Mouse (Mus musculus): ENCODE results near the gene Lhx5.

Lhx5 gene

GRCm38 (mm10) chr5:120431649-120432485, at the start of gene Lhx5:
Gene Lhx5 (plus strand): TSS chr5:120431699.
- peak; percentile 68 to 72 for DNase-seq (ENCODE audit: low spot score in 2 of 2)

GRCm38 (mm10) chr5:120386361-120386760, 45.1 kb upstream of the Lhx5 start:
- peak in 1 of 2 experiments; percentile 32 for DNase-seq (ENCODE audit: low spot score in 2 of 2)

- no peak for DNase-seq (ENCODE audit: low spot score in 2 of 2)
Measured at GRCm38 (mm10) chr5:120388765-120389164, 42.7 kb upstream of the Lhx5 start.

- no peak for DNase-seq (ENCODE audit: low spot score in 2 of 2)
Measured at GRCm38 (mm10) chr5:120389973-120390372, 41.5 kb upstream of the Lhx5 start.

GRCm38 (mm10) chr5:120393871-120394667, 37.4 kb upstream of the Lhx5 start:
- DNase-seq (ENCODE audit: low spot score in 2 of 2), result no peak

- no peak for DNase-seq (ENCODE audit: low spot score in 2 of 2)
Measured at GRCm38 (mm10) chr5:120397988-120398387, 33.5 kb upstream of the Lhx5 start.

GRCm38 (mm10) chr5:120404831-120405591, 26.5 kb upstream of the Lhx5 start:
- no peak for DNase-seq (ENCODE audit: low spot score in 2 of 2)

- peak in 1 of 2 experiments; percentile 31 for DNase-seq (ENCODE audit: low spot score in 2 of 2)
Measured at GRCm38 (mm10) chr5:120408933-120409332, 22.6 kb upstream of the Lhx5 start.

- peak; percentile 68 to 78 for DNase-seq (ENCODE audit: low spot score in 2 of 2)
Measured at GRCm38 (mm10) chr5:120409385-120410378, 21.8 kb upstream of the Lhx5 start.

GRCm38 (mm10) chr5:120413436-120413835, 18.1 kb upstream of the Lhx5 start:
- no peak for DNase-seq (ENCODE audit: low spot score in 2 of 2)

- peak in 1 of 2 experiments; percentile 35 for DNase-seq (ENCODE audit: low spot score in 2 of 2)
Measured at GRCm38 (mm10) chr5:120420106-120420505, 11.4 kb upstream of the Lhx5 start.

GRCm38 (mm10) chr5:120424039-120424438, 7.5 kb upstream of the Lhx5 start:
- DNase-seq (ENCODE audit: low spot score in 2 of 2), result peak in 1 of 2 experiments; percentile 45

GRCm38 (mm10) chr5:120424657-120425056, 6.8 kb upstream of the Lhx5 start:
- DNase-seq (ENCODE audit: low spot score in 2 of 2), result no peak

GRCm38 (mm10) chr5:120425711-120426110, 5.8 kb upstream of the Lhx5 start:
- DNase-seq (ENCODE audit: low spot score in 2 of 2), result no peak

- DNase-seq (ENCODE audit: low spot score in 2 of 2), result no peak
Measured at GRCm38 (mm10) chr5:120426572-120426971, 4.9 kb upstream of the Lhx5 start.

- DNase-seq (ENCODE audit: low spot score in 2 of 2), result no peak
Measured at GRCm38 (mm10) chr5:120427451-120427938, 4.0 kb upstream of the Lhx5 start.

- DNase-seq (ENCODE audit: low spot score in 2 of 2), result no peak
Measured at GRCm38 (mm10) chr5:120428189-120428838, 3.2 kb upstream of the Lhx5 start.

- no peak for DNase-seq (ENCODE audit: low spot score in 2 of 2)
Measured at GRCm38 (mm10) chr5:120428990-120429389, 2.5 kb upstream of the Lhx5 start.

GRCm38 (mm10) chr5:120429692-120430091, 1.8 kb upstream of the Lhx5 start:
- DNase-seq (ENCODE audit: low spot score in 2 of 2), result no peak

GRCm38 (mm10) chr5:120431001-120431583, 407 bp upstream of the Lhx5 start:
- no peak for DNase-seq (ENCODE audit: low spot score in 2 of 2)
